Mouse (Mus musculus): Measurements from ENCODE around the gene Btbd2. TPM values are rescaled to one million over a fixed set of nuclear protein-coding genes. Genes with fewer than 3 reads are reported as not detected.
"Not testable (repeated sequence)": the region's sequence is repeated elsewhere in the genome, so short reads cannot be mapped to it uniquely, and the experiment has no call there.

Gene Btbd2
- polyA plus RNA-seq, 1 experiment from 2014 or later = 82.7 TPM

GRCm38 (mm10) chr10:80606737-80607350 is 50.0 kb downstream of the Btbd2 start:
- H3K4me2 ChIP-seq (replicated peaks) = no peak overlapping the region
- H3K27me3 ChIP-seq = no peaks in the 10 kb centered on the region
- no peak overlapping the region for H3K4me3 ChIP-seq
- WGBS = 95% methylated on average over 34 of the region's 34 CpGs
- H3K9me3 ChIP-seq = no peaks in the 10 kb centered on the region
- H3K4me1 ChIP-seq = peaks cover 21% of the 10 kb centered on the region
- ATAC-seq (ENCODE audit: low FRiP score, low read depth) = no peak
- peaks cover 52% of the 10 kb centered on the region for H3K36me3 ChIP-seq
- H3K9ac ChIP-seq (replicated peaks) = no peak overlapping the region; the same call in 1 of the 2 replicates
- H3K27ac ChIP-seq (replicated peaks) = no peak overlapping the region

- H3K4me2 ChIP-seq (replicated peaks) = no peak overlapping the region
- peaks cover 47% of the 10 kb centered on the region for H3K36me3 ChIP-seq
- no peak for ATAC-seq (ENCODE audit: low FRiP score, low read depth)
- H3K4me3 ChIP-seq = no peak overlapping the region
- no peak overlapping the region for H3K27ac ChIP-seq (replicated peaks)
- no peaks in the 10 kb centered on the region for H3K27me3 ChIP-seq
- H3K9ac ChIP-seq (replicated peaks) = no peak overlapping the region
- peaks cover 21% of the 10 kb centered on the region for H3K4me1 ChIP-seq
- WGBS = 92% methylated on average over 23 of the region's 23 CpGs
- no peaks in the 10 kb centered on the region for H3K9me3 ChIP-seq
These were observed 50.6 kb downstream of the Btbd2 start for GRCm38 (mm10) chr10:80606306-80606705.

- Histone ChIP-seq H3K4me1 (peaks cover 21% of the 10 kb centered on the region), H3K36me3 (peaks cover 46% of the 10 kb centered on the region)
- H3K27me3 ChIP-seq; H3K9ac ChIP-seq (replicated peaks); H3K9me3 ChIP-seq; H3K4me3 ChIP-seq; H3K27ac ChIP-seq (replicated peaks); ATAC-seq (ENCODE audit: low FRiP score, low read depth); H3K4me2 ChIP-seq (replicated peaks): not testable (repeated sequence)
- 91% methylated on average over 3 of the region's 4 CpGs for WGBS
These were observed 51.1 kb downstream of the Btbd2 start, which contains the start of gene Gm49322 for GRCm38 (mm10) chr10:80605721-80606120. Gene Gm49322 (plus strand): TSS chr10:80606021.

DNA sequence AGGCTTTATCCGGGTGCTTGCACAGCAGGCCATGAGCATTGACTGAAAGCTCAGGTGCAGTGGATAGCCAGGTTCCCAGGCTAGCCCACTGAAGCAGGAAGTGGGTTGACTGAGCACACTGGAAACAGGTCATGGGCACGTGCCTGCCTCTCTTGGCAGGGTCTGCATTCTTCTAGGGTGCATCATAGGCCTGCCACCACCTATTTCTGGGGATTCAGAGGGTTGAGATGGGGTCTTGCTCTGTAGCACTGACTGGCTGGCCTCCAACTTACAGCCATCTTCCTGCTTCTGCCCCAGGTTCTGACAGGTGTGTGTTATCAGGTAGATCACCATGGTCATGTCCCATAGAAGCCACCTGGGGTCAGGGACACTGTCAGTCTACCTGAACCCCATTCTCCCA is 51.9 kb downstream of the Btbd2 start:
- H3K9ac ChIP-seq (replicated peaks) = no peak overlapping the region
- no peaks in the 10 kb centered on the region for H3K9me3 ChIP-seq
- H3K36me3 ChIP-seq = peaks cover 40% of the 10 kb centered on the region
- peaks cover 21% of the 10 kb centered on the region for H3K4me1 ChIP-seq
- ATAC-seq (ENCODE audit: low FRiP score, low read depth) = no peak
- no peak overlapping the region for H3K4me2 ChIP-seq (replicated peaks)
- H3K27me3 ChIP-seq = no peaks in the 10 kb centered on the region
- no peak overlapping the region for H3K27ac ChIP-seq (replicated peaks)
- no peak overlapping the region for H3K4me3 ChIP-seq
- 92% methylated on average over 2 of the region's 2 CpGs for WGBS

DNA sequence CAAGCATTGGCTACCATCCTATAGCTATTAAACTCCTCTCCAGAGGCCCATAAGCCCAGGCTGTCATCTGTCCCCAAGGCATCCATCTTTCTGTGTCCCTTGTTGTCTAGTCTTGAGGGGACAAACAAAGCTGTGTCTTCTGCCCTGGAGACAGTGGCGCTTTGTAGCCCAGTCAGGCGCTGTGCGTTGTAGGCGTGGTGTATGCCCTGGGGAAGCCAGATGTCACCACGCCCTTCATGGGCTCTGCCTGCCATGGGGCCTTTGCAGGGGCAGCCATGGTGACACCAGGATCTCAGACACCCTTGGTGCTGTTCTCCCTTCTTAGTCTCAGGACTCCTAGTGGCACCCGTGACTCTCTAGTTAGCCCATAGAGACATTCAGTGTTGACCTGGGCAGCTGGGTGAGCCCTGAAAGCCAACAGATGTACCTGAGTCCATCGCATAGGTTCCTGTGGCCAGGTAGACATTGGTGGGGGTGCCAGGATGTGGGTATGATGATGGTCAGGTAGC is 52.8 kb downstream of the Btbd2 start:
- H3K9ac ChIP-seq (replicated peaks) = no peak overlapping the region; the same call in 1 of the 2 replicates
- no peaks in the 10 kb centered on the region for H3K9me3 ChIP-seq
- no peak overlapping the region for H3K27ac ChIP-seq (replicated peaks)
- peak overlapping the region; percentile 76 for H3K4me3 ChIP-seq
- no peaks in the 10 kb centered on the region for H3K27me3 ChIP-seq
- no peak for ATAC-seq (ENCODE audit: low FRiP score, low read depth)
- H3K4me1 ChIP-seq = peaks cover 21% of the 10 kb centered on the region
- H3K36me3 ChIP-seq = peaks cover 31% of the 10 kb centered on the region
- 90% methylated on average over 7 of the region's 7 CpGs for WGBS
- peak overlapping the region; percentile 88 for H3K4me2 ChIP-seq (replicated peaks)

GRCm38 (mm10) chr10:80603364-80603763 is 53.5 kb downstream of the Btbd2 start:
- ATAC-seq (ENCODE audit: low FRiP score, low read depth) = no peak
- Histone ChIP-seq H3K4me1 (peaks cover 21% of the 10 kb centered on the region), H3K4me2 (replicated peaks) (peak overlapping the region; percentile 88), H3K36me3 (peaks cover 24% of the 10 kb centered on the region), H3K9me3 (no peaks in the 10 kb centered on the region), H3K27me3 (no peaks in the 10 kb centered on the region), H3K9ac (replicated peaks) (peak overlapping the region; percentile 67), H3K4me3 (peak overlapping the region; percentile 76), H3K27ac (replicated peaks) (peak overlapping the region; percentile 82)
- WGBS = 37% methylated on average over 7 of the region's 7 CpGs

DNA sequence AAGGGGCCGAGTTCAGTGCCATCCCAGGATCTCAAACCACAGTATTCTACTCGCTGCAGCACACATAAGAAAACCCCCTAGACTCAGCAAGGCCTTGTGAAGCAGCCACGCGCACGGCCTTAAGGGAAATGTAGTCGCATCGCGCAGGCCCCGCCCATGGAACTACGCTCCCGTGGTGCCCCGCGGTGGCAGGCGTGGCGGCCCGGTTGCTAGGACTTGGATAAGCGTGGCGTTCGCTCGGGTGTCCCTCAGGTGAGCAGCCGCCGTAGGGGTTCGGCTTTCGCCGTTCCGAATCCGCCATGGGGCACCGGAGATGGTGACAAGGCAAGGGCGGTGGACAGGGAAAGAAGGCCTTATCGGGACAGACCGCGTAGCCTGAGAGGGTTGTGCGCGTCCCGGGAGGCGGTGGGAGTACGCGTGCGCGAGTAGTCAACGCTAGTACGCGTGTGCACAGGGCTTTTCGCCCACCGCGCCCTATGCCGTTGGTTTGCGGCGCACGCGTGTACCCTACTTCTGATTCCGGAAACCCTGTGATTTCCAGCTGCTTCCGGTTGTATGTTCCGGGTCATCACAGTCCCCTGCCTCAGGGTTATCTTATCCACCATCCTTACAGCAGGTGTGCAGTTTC is 54.1 kb downstream of the Btbd2 start, which contains the start of the genes Scamp4 and Adat3:
TSS of gene Scamp4 (plus strand) at position 175 of the 628 bp plus-strand sequence.
TSS of gene Adat3 (plus strand) at position 183 of the 628 bp plus-strand sequence.
- peak; percentile 95 for ATAC-seq (ENCODE audit: low FRiP score, low read depth)
- WGBS = 0% methylated on average over 54 of the region's 54 CpGs
- H3K4me3 ChIP-seq = peak within 1 kb of the TSS; percentile 76

GRCm38 (mm10) chr10:80596318-80596717 is 60.6 kb downstream of the Btbd2 start:
- H3K4me1 ChIP-seq = no peaks in the 10 kb centered on the region

More for the DNA sequence above, 54.1 kb downstream of the Btbd2 start, which contains the start of the genes Scamp4 and Adat3:
- H3K4me2 ChIP-seq (replicated peaks) = peak within 1 kb of the TSS; percentile 88
- H3K4me1 ChIP-seq = peaks cover 21% of the 10 kb centered on the region
- H3K27ac ChIP-seq (replicated peaks) = peak within 1 kb of the TSS; percentile 82
- H3K27me3 ChIP-seq = no peaks in the 10 kb centered on the region
- peaks cover 18% of the 10 kb centered on the region for H3K36me3 ChIP-seq
- peak within 1 kb of the TSS; percentile 67 for H3K9ac ChIP-seq (replicated peaks)
- no peaks in the 10 kb centered on the region for H3K9me3 ChIP-seq

More at GRCm38 (mm10) chr10:80596318-80596717, 60.6 kb downstream of the Btbd2 start:
- Histone ChIP-seq H3K9ac (replicated peaks) (no peak overlapping the region), H3K9me3 (no peaks in the 10 kb centered on the region), H3K27ac (replicated peaks) (no peak overlapping the region), H3K4me2 (replicated peaks) (no peak overlapping the region), H3K4me3 (no peak overlapping the region), H3K36me3 (no peaks in the 10 kb centered on the region), H3K27me3 (no peaks in the 10 kb centered on the region; the same call in 1 of the 2 replicates)
- ATAC-seq (ENCODE audit: low FRiP score, low read depth) = no peak
- 35% methylated on average over 4 of the region's 4 CpGs for WGBS

Small RNAs within 50 kb of the gene (microRNA-seq; reads per million reads assigned to microRNA genes)
- not detected for gene Mir6912

Other genes starting within 250 kb of the Btbd2 start
- 185 and 191 TPM in 2 replicates for gene Tcf3, start 223.4 kb downstream of the Btbd2 start, polyA plus RNA-seq (2016; fragmentation: Nextera tagmentation; extraction: Ambion mirVana)
- gene Onecut3, start 162.2 kb downstream of the Btbd2 start, polyA plus RNA-seq (2016; fragmentation: Nextera tagmentation; extraction: Ambion mirVana) = 2.8 and 3.2 TPM in 2 replicates
- gene Atp8b3, start 117.9 kb downstream of the Btbd2 start, polyA plus RNA-seq (2016; fragmentation: Nextera tagmentation; extraction: Ambion mirVana) = 0.78 and 0.97 TPM in 2 replicates
- 36.5 and 37.3 TPM in 2 replicates for gene Rexo1, start 95.5 kb downstream of the Btbd2 start, polyA plus RNA-seq (2016; fragmentation: Nextera tagmentation; extraction: Ambion mirVana)
- 6.1 and 6.2 TPM in 2 replicates for gene Klf16, start 79.8 kb downstream of the Btbd2 start, polyA plus RNA-seq (2016; fragmentation: Nextera tagmentation; extraction: Ambion mirVana)
- gene Abhd17a, start 66.7 kb downstream of the Btbd2 start, polyA plus RNA-seq (2016; fragmentation: Nextera tagmentation; extraction: Ambion mirVana) = 104 and 105 TPM in 2 replicates
- gene Scamp4, start 54.2 kb downstream of the Btbd2 start, polyA plus RNA-seq (2016; fragmentation: Nextera tagmentation; extraction: Ambion mirVana) = 63.1 and 68.4 TPM in 2 replicates
- 7.8 and 8.7 TPM in 2 replicates for gene Adat3, start 54.2 kb downstream of the Btbd2 start, polyA plus RNA-seq (2016; fragmentation: Nextera tagmentation; extraction: Ambion mirVana)
- gene Gm49322, start 51.0 kb downstream of the Btbd2 start, polyA plus RNA-seq (2016; fragmentation: Nextera tagmentation; extraction: Ambion mirVana) = 6.0 and 7.5 TPM in 2 replicates
- gene Csnk1g2, start 34.2 kb downstream of the Btbd2 start, polyA plus RNA-seq (2016; fragmentation: Nextera tagmentation; extraction: Ambion mirVana) = 180 and 194 TPM in 2 replicates
- 83.6 and 86.5 TPM in 2 replicates for gene Mknk2, start 21.0 kb upstream of the Btbd2 start, polyA plus RNA-seq (2016; fragmentation: Nextera tagmentation; extraction: Ambion mirVana)
- 60.4 and 67.0 TPM in 2 replicates for gene Mob3a, start 44.9 kb upstream of the Btbd2 start, polyA plus RNA-seq (2016; fragmentation: Nextera tagmentation; extraction: Ambion mirVana)
- 24.9 and 29.9 TPM in 2 replicates for gene Izumo4, start 45.1 kb upstream of the Btbd2 start, polyA plus RNA-seq (2016; fragmentation: Nextera tagmentation; extraction: Ambion mirVana)
- 94.0 and 99.1 TPM in 2 replicates for gene Ap3d1, start 85.2 kb upstream of the Btbd2 start, polyA plus RNA-seq (2016; fragmentation: Nextera tagmentation; extraction: Ambion mirVana)
- gene Dot1l, start 98.1 kb upstream of the Btbd2 start, polyA plus RNA-seq (2016; fragmentation: Nextera tagmentation; extraction: Ambion mirVana) = 26.9 and 30.8 TPM in 2 replicates
- gene Sf3a2, start 141.1 kb upstream of the Btbd2 start, polyA plus RNA-seq (2016; fragmentation: Nextera tagmentation; extraction: Ambion mirVana) = 68.5 and 70.8 TPM in 2 replicates
- 137 and 148 TPM in 2 replicates for gene Plekhj1, start 141.6 kb upstream of the Btbd2 start, polyA plus RNA-seq (2016; fragmentation: Nextera tagmentation; extraction: Ambion mirVana)
- 0.10 TPM in 1 of 2 replicates, not detected in the other for gene Amh, start 148.2 kb upstream of the Btbd2 start, polyA plus RNA-seq (2016; fragmentation: Nextera tagmentation; extraction: Ambion mirVana)
- 0.38 and 0.50 TPM in 2 replicates for gene Jsrp1, start 156.4 kb upstream of the Btbd2 start, polyA plus RNA-seq (2016; fragmentation: Nextera tagmentation; extraction: Ambion mirVana)
- 1,390 and 1,564 TPM in 2 replicates for gene Oaz1, start 169.6 kb upstream of the Btbd2 start, polyA plus RNA-seq (2016; fragmentation: Nextera tagmentation; extraction: Ambion mirVana)
- 0.77 and 1.0 TPM in 2 replicates for gene Lingo3, start 187.0 kb upstream of the Btbd2 start, polyA plus RNA-seq (2016; fragmentation: Nextera tagmentation; extraction: Ambion mirVana)
- gene Lsm7, start 198.1 kb upstream of the Btbd2 start, polyA plus RNA-seq (2016; fragmentation: Nextera tagmentation; extraction: Ambion mirVana) = 250 and 263 TPM in 2 replicates
- gene Sppl2b, start 198.2 kb upstream of the Btbd2 start, polyA plus RNA-seq (2016; fragmentation: Nextera tagmentation; extraction: Ambion mirVana) = 44.6 and 47.1 TPM in 2 replicates
- gene Tmprss9, start 214.8 kb upstream of the Btbd2 start, polyA plus RNA-seq (2016; fragmentation: Nextera tagmentation; extraction: Ambion mirVana) = 0.08 and 0.14 TPM in 2 replicates
- gene Timm13, start 243.9 kb upstream of the Btbd2 start, polyA plus RNA-seq (2016; fragmentation: Nextera tagmentation; extraction: Ambion mirVana) = 305 and 308 TPM in 2 replicates